Mouse (Mus musculus) retina, postnatal 7 days (tissue): ENCODE results near the gene Phlda3.

Experiments used
- DNase-seq: peaks from one replicate; pipeline ENCODE4 v3.0.0-alpha.2; 2012; ENCODE audit warnings: low read depth, low spot score

The Phlda3 gene

DNA sequence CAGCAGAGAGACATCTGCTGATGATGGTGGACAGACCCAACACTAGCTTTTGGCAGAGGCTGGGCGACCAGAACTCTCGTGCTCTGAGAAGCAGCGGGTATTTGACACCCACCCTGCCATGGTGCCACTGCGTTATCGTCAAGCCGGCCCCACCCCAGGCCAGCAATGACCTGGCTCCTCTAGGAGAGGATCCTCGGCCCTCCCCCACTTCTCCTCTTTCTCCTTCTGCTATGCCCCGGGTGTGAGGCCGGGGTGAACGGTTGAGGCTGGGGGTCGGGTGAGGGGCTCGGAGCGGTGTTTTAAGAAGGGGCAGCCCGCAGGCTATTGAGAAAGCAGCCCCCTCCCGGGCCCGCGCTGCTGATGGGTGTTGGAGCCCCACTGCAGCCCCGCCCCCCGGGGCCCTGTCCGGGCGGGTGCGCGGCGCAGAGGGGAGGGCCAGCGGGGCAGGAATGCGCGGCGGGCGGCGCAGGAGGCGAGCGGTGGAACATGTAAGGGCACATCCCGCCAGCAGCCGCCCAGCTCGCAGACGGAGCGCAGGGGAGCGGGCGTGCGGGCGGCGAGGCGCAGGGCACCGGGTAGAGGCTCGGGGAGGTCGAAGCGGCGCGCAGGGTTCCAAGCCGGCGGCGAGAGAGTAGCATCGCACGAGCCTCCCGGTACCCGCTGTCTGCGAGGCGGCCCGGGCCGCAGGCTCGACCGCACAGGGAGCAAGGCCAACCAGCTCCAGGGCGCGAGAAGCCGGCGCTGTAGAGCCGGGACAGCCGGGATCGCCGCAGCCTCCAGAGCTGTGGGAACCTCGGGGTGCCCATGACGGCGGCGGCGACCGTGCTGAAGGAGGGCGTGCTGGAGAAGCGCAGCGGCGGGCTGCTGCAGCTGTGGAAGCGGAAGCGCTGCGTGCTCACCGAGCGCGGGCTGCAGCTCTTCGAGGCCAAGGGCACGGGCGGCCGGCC, at the start of gene Phlda3:
Phlda3 (plus strand) TSS at position 475 of the 947 bp plus-strand sequence.
- peak; percentile 43 for DNase-seq

DNA sequence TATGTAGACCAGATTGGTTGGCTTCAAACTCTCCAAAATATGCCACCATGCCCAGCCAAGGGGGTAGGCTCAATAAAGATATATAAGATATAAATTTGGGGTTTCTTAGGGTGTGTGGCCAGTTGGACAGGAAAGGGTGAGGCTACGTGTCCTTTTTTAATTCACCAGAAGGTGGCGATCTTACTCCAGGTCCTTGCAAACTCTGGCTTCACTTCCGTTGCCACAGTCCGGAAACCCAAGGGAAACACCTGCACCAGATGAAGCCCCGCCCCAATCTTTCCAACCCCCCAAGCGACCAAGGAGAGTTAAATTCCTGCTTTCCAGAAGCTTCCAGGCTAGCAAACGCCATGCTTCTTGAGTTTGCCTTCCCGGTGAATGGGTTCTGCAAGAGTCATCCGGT, 46.4 kb upstream of the Phlda3 start:
- peak; percentile 55 for DNase-seq

GRCm38 (mm10) chr1:135719983-135720382, 45.9 kb upstream of the Phlda3 start, which contains the start of gene Csrp1:
Gene Csrp1 (plus strand): TSS chr1:135720061.
- DNase-seq, result no peak

DNA sequence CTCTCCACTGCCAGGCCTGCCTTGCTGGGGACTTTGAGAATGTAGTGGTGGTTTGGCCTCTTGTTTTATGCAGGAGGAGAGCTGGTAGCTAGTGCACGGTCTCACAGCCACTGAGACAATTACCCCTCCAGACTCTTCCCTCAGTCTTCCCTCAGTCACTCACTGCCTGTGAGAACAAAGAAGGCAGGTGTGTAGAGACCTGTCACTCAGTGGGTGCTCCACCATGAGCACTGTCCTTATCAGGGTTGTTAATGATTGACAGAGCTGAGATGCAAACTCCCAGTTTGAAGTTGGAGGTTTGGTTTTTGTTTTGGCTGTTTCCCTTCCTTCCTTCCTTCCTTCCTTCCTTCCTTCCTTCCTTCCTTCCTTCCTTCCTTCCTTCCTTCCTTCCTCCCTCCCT, 42.9 kb upstream of the Phlda3 start:
- DNase-seq, result no peak

DNA sequence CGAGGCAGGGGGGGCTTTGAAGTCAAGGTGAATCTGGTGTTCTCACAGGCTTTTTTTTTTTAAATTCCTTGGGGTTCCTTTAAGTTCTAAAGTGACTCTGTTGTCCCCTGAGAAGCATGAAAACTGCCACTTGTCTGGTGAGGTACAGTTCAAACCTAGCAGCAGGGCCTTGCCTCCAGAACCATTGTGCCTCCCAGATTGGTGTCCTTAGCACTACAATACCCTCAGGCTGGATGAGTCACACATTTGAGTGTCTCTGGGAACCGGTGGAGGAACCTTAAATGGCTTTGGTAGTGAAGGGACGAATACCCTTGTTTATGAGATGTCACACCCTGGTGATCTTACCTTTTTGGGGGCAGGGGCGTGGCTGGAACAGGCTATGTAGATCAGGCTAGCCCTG, 41.8 kb upstream of the Phlda3 start:
- DNase-seq, result no peak

DNA sequence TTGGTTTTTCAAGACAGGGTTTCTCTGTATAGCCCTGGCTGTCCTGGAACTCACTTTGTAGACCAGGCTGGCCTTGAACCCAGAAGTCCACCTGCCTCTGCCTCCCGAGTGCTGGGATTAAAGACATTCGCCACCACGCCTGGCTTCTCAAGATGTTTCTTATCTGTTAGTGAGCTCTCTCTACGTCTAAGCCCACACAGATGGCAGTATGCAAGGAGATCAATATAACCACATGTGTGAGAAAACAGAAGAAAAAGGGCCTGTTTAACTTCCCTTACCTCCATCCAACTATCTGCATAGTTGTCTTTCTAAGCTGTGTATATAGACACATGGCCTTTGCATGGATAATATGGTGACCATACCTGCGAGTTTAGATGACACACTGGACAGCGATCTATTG, 40.6 kb upstream of the Phlda3 start:
- no peak for DNase-seq

DNA sequence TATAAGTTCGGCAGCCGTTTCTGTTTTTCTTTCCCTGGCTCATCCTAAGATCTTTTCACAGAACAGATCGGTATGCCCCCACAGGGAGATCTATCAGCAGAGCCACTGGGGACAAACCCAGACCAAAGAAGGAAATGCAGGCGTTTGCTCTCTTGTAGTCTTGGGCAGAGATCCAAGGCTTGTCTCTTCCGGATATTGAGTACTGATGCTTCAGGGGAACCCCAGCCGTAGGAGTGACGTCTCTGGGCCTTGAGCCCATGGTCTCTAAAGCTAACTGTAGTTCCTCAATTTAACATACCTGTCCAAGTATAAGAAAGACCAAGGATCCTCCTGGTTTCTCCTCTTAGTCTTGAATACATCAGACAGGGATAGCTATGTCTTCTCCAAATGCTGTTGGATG, 40.0 kb upstream of the Phlda3 start:
- no peak for DNase-seq

- peak; percentile 55 for DNase-seq
These were observed 37.1 kb upstream of the Phlda3 start for GRCm38 (mm10) chr1:135728631-135729366.

DNA sequence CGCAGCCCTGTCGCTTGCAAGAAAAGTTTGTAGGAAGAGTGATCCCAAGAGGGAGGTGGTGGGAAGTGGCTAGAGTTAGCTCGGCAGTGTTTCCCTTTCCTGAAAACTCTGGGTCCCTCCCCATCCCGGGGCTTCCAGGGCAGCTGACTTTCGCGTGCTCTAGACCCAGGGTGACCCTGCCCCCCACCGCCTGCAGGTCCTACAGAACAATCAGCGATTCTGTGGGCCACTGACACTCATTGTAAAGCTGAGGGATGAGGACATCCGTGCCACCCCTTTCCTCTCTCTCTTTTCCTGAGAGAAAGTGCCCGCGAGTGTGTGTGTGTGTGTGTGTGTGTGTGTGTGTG, 36.6 kb upstream of the Phlda3 start:
- no peak for DNase-seq

GRCm38 (mm10) chr1:135729821-135730220, 36.1 kb upstream of the Phlda3 start:
- no peak for DNase-seq

- no peak for DNase-seq
These were observed 35.6 kb upstream of the Phlda3 start for GRCm38 (mm10) chr1:135730296-135730695.

- DNase-seq, result no peak
These were observed 34.5 kb upstream of the Phlda3 start for GRCm38 (mm10) chr1:135731393-135731792.

DNA sequence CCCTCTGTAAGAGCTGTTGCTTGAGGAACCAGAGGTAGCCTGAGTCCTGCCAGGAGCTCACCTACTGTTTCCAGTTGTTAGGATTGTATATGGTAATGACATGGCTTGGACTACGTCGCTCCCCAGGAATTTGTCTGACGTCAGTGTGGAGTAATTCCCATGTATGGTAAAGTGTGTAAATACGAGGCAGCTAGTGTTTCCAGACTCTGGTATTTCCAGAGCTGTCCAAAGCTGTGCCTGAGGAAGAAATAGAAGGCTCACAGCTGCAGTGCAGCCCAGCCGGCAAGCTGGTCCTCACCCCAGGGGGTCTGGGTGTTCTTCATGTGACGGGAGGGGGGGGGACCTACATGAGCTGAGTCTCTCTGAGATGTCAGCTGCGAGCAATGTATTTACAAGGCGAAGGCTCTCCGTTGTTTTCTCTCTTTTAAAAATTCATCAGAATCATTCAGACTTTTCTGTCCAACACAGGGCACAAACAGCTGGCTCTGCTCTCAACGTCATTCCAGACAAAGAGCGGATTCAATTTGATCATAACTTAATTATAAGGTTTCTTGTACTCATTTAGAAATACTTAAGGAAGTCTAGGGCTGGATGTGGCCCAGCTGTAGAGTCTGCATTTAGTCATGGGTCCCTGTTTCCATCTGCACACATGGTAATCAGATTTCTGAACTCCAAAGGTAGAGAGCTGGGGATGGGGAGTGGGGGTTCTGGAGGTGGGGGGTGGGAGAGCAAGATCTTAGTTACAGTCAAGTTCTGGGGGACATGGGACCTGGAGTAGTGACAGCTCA, 33.8 kb upstream of the Phlda3 start:
- DNase-seq, result no peak

DNA sequence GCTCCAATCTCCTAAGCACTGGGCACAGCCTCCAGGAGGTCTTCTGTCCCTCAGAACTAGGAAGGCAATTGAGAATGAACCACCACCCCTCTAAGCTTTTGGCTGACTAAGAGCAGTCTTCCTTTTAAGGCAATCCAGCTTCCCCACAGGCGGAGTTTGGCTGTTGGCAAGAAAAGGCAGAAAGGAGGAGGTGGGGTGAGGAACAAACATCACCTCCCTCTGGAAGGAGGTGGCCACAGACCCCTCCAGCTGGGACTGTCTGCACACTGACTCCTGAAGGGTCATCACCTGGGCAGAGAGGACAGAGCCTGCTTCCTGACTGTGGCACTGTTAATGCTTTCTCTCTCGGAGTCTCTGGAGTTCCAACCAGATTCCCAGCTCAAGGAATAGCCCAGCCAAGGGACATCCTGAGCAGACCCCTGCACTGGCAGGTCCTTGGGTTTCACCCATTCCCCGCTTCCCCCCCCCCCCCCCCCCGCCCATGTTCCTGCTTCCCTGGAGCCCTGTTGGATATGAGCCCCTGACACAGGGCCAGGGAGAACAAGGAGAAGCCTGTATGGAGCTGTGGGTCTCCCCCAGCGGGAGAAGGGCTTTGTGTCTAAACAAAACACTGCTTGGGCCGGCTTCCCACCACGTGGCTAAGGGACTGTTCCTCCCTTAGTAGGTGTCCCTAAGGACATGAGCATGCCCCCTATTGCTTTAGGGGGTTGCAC, 31.5 kb upstream of the Phlda3 start:
- DNase-seq, result no peak

DNA sequence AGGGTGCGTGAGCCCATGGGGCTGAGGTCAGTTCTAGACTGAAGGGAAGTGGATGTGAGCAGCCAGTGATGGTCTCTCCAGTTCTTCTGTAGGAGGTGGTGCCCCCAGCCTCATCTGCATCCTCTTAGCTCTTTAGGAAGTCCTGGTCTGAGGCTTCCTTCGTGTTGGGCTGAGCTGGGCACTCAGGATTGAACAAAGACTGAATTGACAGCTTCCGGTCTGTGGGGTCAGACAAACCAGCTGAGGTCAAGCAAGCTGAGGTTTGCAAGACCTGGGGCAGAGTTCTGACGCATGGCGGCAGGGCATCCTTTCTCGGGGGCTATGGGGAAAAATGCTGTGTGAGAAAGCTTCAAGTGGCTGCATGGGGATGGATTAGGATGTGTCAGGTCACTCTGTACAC, 30.5 kb upstream of the Phlda3 start:
- no peak for DNase-seq

DNA sequence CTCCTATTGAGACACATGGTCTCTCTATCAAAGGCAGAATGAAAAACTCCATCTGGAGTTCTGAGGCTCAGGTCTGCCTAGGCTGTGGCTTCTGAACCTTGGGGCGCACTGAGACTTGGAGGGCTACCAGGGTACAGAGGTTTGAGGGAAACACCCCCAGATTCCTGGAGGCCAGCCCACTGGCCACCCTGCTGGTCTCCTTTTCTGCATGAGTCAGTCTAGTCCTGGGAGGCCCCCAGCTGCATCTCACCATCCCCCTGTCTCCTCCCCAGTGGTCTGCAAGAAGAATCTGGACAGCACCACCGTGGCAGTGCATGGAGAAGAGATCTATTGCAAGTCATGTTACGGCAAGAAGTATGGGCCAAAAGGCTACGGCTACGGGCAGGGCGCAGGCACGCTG, 20.9 kb upstream of the Phlda3 start:
- DNase-seq, result no peak

GRCm38 (mm10) chr1:135746248-135746647, 19.7 kb upstream of the Phlda3 start:
- no peak for DNase-seq

GRCm38 (mm10) chr1:135752737-135753348, 13.1 kb upstream of the Phlda3 start:
- peak; percentile 85 for DNase-seq

GRCm38 (mm10) chr1:135755287-135755686, 10.6 kb upstream of the Phlda3 start:
- no peak for DNase-seq

DNA sequence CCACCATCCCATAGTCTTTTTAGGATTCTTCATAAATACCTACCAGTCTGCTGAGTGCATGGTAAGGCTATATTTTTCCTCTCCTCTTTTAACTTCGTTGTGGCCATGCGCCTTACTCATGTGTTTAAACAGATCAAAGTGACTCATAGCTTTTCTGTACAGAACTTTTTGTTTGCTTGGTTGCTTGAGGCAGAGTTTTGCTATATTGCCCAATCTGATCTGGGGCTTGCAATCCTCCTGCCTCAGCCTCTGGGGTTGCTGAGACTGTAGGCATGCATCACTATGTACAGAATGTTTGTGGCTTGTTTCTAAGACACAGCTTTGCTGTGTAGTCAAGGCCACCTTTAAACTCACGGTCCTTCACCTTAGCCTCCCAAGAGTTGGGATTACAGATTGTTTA, 10.0 kb upstream of the Phlda3 start:
- no peak for DNase-seq

GRCm38 (mm10) chr1:135757287-135757686, 8.6 kb upstream of the Phlda3 start:
- no peak for DNase-seq
